Mouse (Mus musculus) hematopoietic stem cell, adult 5-6 weeks (primary cell): ENCODE measurements around the gene Gm10065. TPM values are rescaled to one million over a fixed set of nuclear protein-coding genes. Genes with fewer than 3 reads are reported as not detected.
A peak's percentile ranks its signal among the peaks of the same experiment; 100 is the strongest.
"Not testable (repeated sequence)": the region's sequence is repeated elsewhere in the genome, so short reads cannot be mapped to it uniquely, and the experiment has no call there.

Experiments
- ATAC-seq, 2 experiments: fragments of 125-278 bp in 1 of 2; replicated peaks in 1 of 2; 2 replicates each; pipeline ENCODE4 v1.8.0; 2016 to 2017; ENCODE audit warnings: inconsistent platforms in 2 of 2, mild to moderate bottlenecking in 2 of 2, moderate number of reproducible peaks in 2 of 2, low read depth in 1 of 2, moderate TSS enrichment in 1 of 2; ENCODE audit not compliant: low FRiP score in 2 of 2, poor library complexity in 2 of 2, severe bottlenecking in 2 of 2, insufficient read depth in 1 of 2, low TSS enrichment in 1 of 2
- total RNA-seq: library from RNA; stranded (forward); fragments of 172-1452, 232-1000 nt; gene quantifications from 2 replicates; pipeline ENCODE4 v1.2.3, GENCODE M21; 2017

The Gm10065 gene
- not detected in 2 replicates for total RNA-seq

GRCm38 (mm10) chr13:21478759-21479670, at the start of gene Gm10065, which contains the start of gene Zkscan4:
Gene Gm10065 (minus strand): TSS chr13:21479441.
Gene Zkscan4 (plus strand): TSS chr13:21478907.
- ATAC-seq = peak; percentile 62 to 71

- peak; percentile 99 to 100 for ATAC-seq
Measured at GRCm38 (mm10) chr13:21506221-21506649, 27.0 kb upstream of the Gm10065 start.

GRCm38 (mm10) chr13:21502296-21502695, 23.1 kb upstream of the Gm10065 start:
- ATAC-seq = no peak

- not testable (repeated sequence) for ATAC-seq
Measured at GRCm38 (mm10) chr13:21501182-21501581, 21.9 kb upstream of the Gm10065 start, which contains the start of gene Gm11273. Gene Gm11273 (minus strand): TSS chr13:21501418.

- ATAC-seq = no peak
Measured at GRCm38 (mm10) chr13:21495080-21495479, 15.8 kb upstream of the Gm10065 start, which contains the start of gene AK157302. Gene AK157302 (plus strand): TSS chr13:21495223.

GRCm38 (mm10) chr13:21492847-21493246, 13.6 kb upstream of the Gm10065 start:
- ATAC-seq = no peak

- ATAC-seq = no peak
Measured at GRCm38 (mm10) chr13:21486881-21487280, 7.6 kb upstream of the Gm10065 start.

- ATAC-seq = no peak
Measured at GRCm38 (mm10) chr13:21472427-21472826, 6.8 kb downstream of the Gm10065 start.

GRCm38 (mm10) chr13:21469097-21469496, 10.1 kb downstream of the Gm10065 start:
- ATAC-seq = no peak

GRCm38 (mm10) chr13:21468061-21469019, 10.9 kb downstream of the Gm10065 start, which contains the start of gene Nkapl:
Gene Nkapl (minus strand): TSS chr13:21468509.
- peak; percentile 94 to 99 for ATAC-seq

GRCm38 (mm10) chr13:21467336-21467735, 11.9 kb downstream of the Gm10065 start:
- ATAC-seq = no peak

- not testable (repeated sequence) for ATAC-seq
Measured at GRCm38 (mm10) chr13:21462516-21462915, 16.7 kb downstream of the Gm10065 start.

- no peak for ATAC-seq
Measured at GRCm38 (mm10) chr13:21456347-21456746, 22.9 kb downstream of the Gm10065 start.

GRCm38 (mm10) chr13:21454133-21454532, 25.1 kb downstream of the Gm10065 start:
- no peak for ATAC-seq

- peak; percentile 91 to 97 for ATAC-seq
Measured at GRCm38 (mm10) chr13:21453449-21453848, 25.8 kb downstream of the Gm10065 start, which contains the start of gene Zscan26. Gene Zscan26 (minus strand): TSS chr13:21453730.

- ATAC-seq = peak in 1 of 2 experiments; percentile 24; a peak in 1 of 4 replicates
Measured at GRCm38 (mm10) chr13:21453042-21453441, 26.2 kb downstream of the Gm10065 start.

GRCm38 (mm10) chr13:21447856-21448614, 31.2 kb downstream of the Gm10065 start:
- no peak for ATAC-seq
